Mouse (Mus musculus): ENCODE measurements at regions not wholly inside any gene's neighbourhood (a gene's known extent, or its start where the extent isn't known, plus 50 kb on each side); places are given as distances from the start of the nearest gene placed in this dataset.

- no peak for TF ChIP-seq GATA1 (IDR thresholded peaks at IDR 0.05; ENCODE audit: borderline replicate concordance, low read length)
- TF ChIP-seq FLI1 (IDR thresholded peaks at IDR 0.05; ENCODE audit: low read length), result no peak
Observed at GRCm38 (mm10) chr15:61532808-61533207, 610.0 kb upstream of the A1bg start.

Measured in megakaryocyte, embryonic 14.5 days (primary cell).